Comparison of ENCODE assay signal across 11 mouse cellular contexts in genomic region chr3:100189861-100190260, GRCm38 (mm10). TPM values are rescaled to one million over a fixed set of nuclear protein-coding genes. Genes with fewer than 3 reads are reported as not detected.
DNase-seq lines count a peak whose midpoint lies in the region; ATAC-seq lines count a peak whose summit lies in the region.
"Had no signal": no experiment of that assay in that cellular context is flagged by ENCODE, and none has a peak within 500 bp of the region (broad histone marks: within the 10 kb centered on the region; RNA-seq: fewer than 3 reads in every experiment).

No protein-coding gene starts in this region.

- no peak overlapping the region for H3K9ac ChIP-seq in embryonic facial prominence, embryonic 11.5 days (replicated peaks; ENCODE audit: low read length)
- no peak overlapping the region for H3K9ac ChIP-seq in neural tube, embryonic 11.5 days (ENCODE audit: low read length)
- H3K9ac ChIP-seq in midbrain, embryonic 13.5 days (replicated peaks): no peak overlapping the region
- no peak overlapping the region for H3K9ac ChIP-seq in neural tube, embryonic 15.5 days (replicated peaks)
- H3K9ac ChIP-seq: kidney, embryonic 15.5 days had no signal

- H3K27me3 ChIP-seq in embryonic facial prominence, embryonic 11.5 days (ENCODE audit: control insufficient read depth, insufficient read depth, low read length): no peaks in the 10 kb centered on the region
- H3K27me3 ChIP-seq in embryonic facial prominence, embryonic 10.5 days (replicated peaks; ENCODE audit: low read depth, poor library complexity, severe bottlenecking): no peaks in the 10 kb centered on the region
- H3K27me3 ChIP-seq in neural tube, embryonic 11.5 days (ENCODE audit: control insufficient read depth, insufficient read depth, low read length): no peaks in the 10 kb centered on the region
- H3K27me3 ChIP-seq in midbrain, embryonic 13.5 days: no peaks in the 10 kb centered on the region
- no peaks in the 10 kb centered on the region for H3K27me3 ChIP-seq in neural tube, embryonic 15.5 days (replicated peaks)
- H3K27me3 ChIP-seq: kidney, embryonic 15.5 days; Patski had no signal

- H3K4me1 ChIP-seq in embryonic facial prominence, embryonic 11.5 days (ENCODE audit: control insufficient read depth, insufficient read depth, low read length): no peaks in the 10 kb centered on the region
- H3K4me1 ChIP-seq in embryonic facial prominence, embryonic 10.5 days: peaks cover 10% of the 10 kb centered on the region; the same call in 1 of the 2 replicates
- H3K4me1 ChIP-seq in neural tube, embryonic 11.5 days (ENCODE audit: control insufficient read depth, insufficient read depth, low read length): no peaks in the 10 kb centered on the region
- H3K4me1 ChIP-seq in midbrain, embryonic 13.5 days (replicated peaks): no peaks in the 10 kb centered on the region
- peaks cover 4% of the 10 kb centered on the region; the same call in 1 of the 2 replicates for H3K4me1 ChIP-seq in neural tube, embryonic 15.5 days

- no peaks in the 10 kb centered on the region; the same call in 1 of the 2 replicates for H3K36me3 ChIP-seq in embryonic facial prominence, embryonic 11.5 days (replicated peaks; ENCODE audit: control insufficient read depth, insufficient read depth, low read depth, low read length)
- H3K36me3 ChIP-seq in embryonic facial prominence, embryonic 10.5 days (replicated peaks): peaks cover 35% of the 10 kb centered on the region; the same call in 1 of the 2 replicates
- no peaks in the 10 kb centered on the region for H3K36me3 ChIP-seq in neural tube, embryonic 11.5 days (ENCODE audit: control insufficient read depth, insufficient read depth, low read length)
- H3K36me3 ChIP-seq in midbrain, embryonic 13.5 days: peaks cover 65% of the 10 kb centered on the region
- H3K36me3 ChIP-seq in neural tube, embryonic 15.5 days: peaks cover 41% of the 10 kb centered on the region

- no peaks in the 10 kb centered on the region for H3K9me3 ChIP-seq in embryonic facial prominence, embryonic 11.5 days (replicated peaks; ENCODE audit: control insufficient read depth, low read length)
- H3K9me3 ChIP-seq in embryonic facial prominence, embryonic 10.5 days: no peaks in the 10 kb centered on the region
- no peaks in the 10 kb centered on the region for H3K9me3 ChIP-seq in neural tube, embryonic 11.5 days (ENCODE audit: control insufficient read depth, low read length)
- H3K9me3 ChIP-seq in midbrain, embryonic 13.5 days: no peaks in the 10 kb centered on the region
- H3K9me3 ChIP-seq in neural tube, embryonic 15.5 days (replicated peaks): no peaks in the 10 kb centered on the region
- H3K9me3 ChIP-seq: kidney, embryonic 15.5 days had no signal

- WGBS in embryonic facial prominence, embryonic 11.5 days: 87% methylated on average over 11 of the region's 11 CpGs
- WGBS in embryonic facial prominence, embryonic 10.5 days: 85% methylated on average over 11 of the region's 11 CpGs
- WGBS in neural tube, embryonic 11.5 days: 85% methylated on average over 11 of the region's 11 CpGs
- 82% methylated on average over 11 of the region's 11 CpGs for WGBS in midbrain, embryonic 13.5 days
- 52% methylated on average over 11 of the region's 11 CpGs for WGBS in neural tube, embryonic 15.5 days

- no peak for DNase-seq in embryonic facial prominence, embryonic 11.5 days (ENCODE audit: low spot score)
- DNase-seq in embryonic facial prominence, embryonic 10.5 days (ENCODE audit: low spot score): no peak
- DNase-seq in neural tube, embryonic 11.5 days (ENCODE audit: low spot score): no peak
- DNase-seq in neural tube, embryonic 10.5 days (ENCODE audit: extremely low spot score, low spot score): no peak
- no peak for DNase-seq in MN1 (ENCODE audit: low spot score)
- DNase-seq in right cerebral cortex, postnatal 25 days: no peak

- H3K4me3 ChIP-seq in embryonic facial prominence, embryonic 11.5 days (ENCODE audit: low read depth, low read length): no peak overlapping the region
- H3K4me3 ChIP-seq in embryonic facial prominence, embryonic 10.5 days: no peak overlapping the region
- no peak overlapping the region for H3K4me3 ChIP-seq in neural tube, embryonic 11.5 days (ENCODE audit: low read depth, low read length)
- no peak overlapping the region for H3K4me3 ChIP-seq in midbrain, embryonic 13.5 days (replicated peaks)
- no peak overlapping the region for H3K4me3 ChIP-seq in neural tube, embryonic 15.5 days (replicated peaks)
- H3K4me3 ChIP-seq: kidney, embryonic 15.5 days had no signal

- peak; percentile 34; the same call in 1 of the 2 replicates for ATAC-seq in embryonic facial prominence, embryonic 11.5 days (replicated peaks; ENCODE audit: insufficient number of reproducible peaks, low FRiP score, low TSS enrichment, low read depth)
- ATAC-seq in neural tube, embryonic 11.5 days (ENCODE audit: insufficient read depth, low FRiP score, low TSS enrichment): 0 out of 2 replicates have a peak, but pooled peaks have one; percentile 25
- ATAC-seq in midbrain, embryonic 13.5 days: peak; percentile 78
- ATAC-seq in neural tube, embryonic 15.5 days (ENCODE audit: low FRiP score): peak; percentile 80
- ATAC-seq: intestine, postnatal 0 days had no signal

- H3K27ac ChIP-seq in embryonic facial prominence, embryonic 11.5 days (replicated peaks; ENCODE audit: low read depth, low read length): no peak overlapping the region
- H3K27ac ChIP-seq in embryonic facial prominence, embryonic 10.5 days (replicated peaks): no peak overlapping the region
- H3K27ac ChIP-seq in neural tube, embryonic 11.5 days (ENCODE audit: low read depth, low read length): no peak overlapping the region
- no peak overlapping the region for H3K27ac ChIP-seq in midbrain, embryonic 13.5 days
- H3K27ac ChIP-seq in neural tube, embryonic 15.5 days (replicated peaks): 0 out of 2 replicates have a peak overlapping the region, but pooled peaks have one; percentile 13
- H3K27ac ChIP-seq: kidney, embryonic 15.5 days had no signal

- no peak overlapping the region for H3K4me2 ChIP-seq in embryonic facial prominence, embryonic 11.5 days (ENCODE audit: low read depth, low read length)
- H3K4me2 ChIP-seq in neural tube, embryonic 11.5 days (ENCODE audit: low read depth): no peak overlapping the region
- H3K4me2 ChIP-seq in midbrain, embryonic 13.5 days (replicated peaks): no peak overlapping the region
- no peak overlapping the region for H3K4me2 ChIP-seq in neural tube, embryonic 15.5 days
- H3K4me2 ChIP-seq: kidney, embryonic 15.5 days had no signal

RNA-seq across cellular contexts. Expression of gene Wdr3, which starts 27.7 kb away (rescaled TPM):
- polyA plus RNA-seq in embryonic facial prominence, embryonic 11.5 days (2014; fragmentation: Nextera tagmentation; extraction: Ambion mirVana): 63.0 and 69.6 TPM in 2 replicates
- 58.1 and 64.6 TPM in 2 replicates for polyA plus RNA-seq in embryonic facial prominence, embryonic 10.5 days (2016; fragmentation: Nextera tagmentation; extraction: Ambion mirVana)
- 57.5 and 60.4 TPM in 2 replicates for polyA plus RNA-seq in neural tube, embryonic 11.5 days (2014; fragmentation: Nextera tagmentation; extraction: Ambion mirVana)
- polyA plus RNA-seq in midbrain, embryonic 13.5 days (2015; fragmentation: Nextera tagmentation; extraction: Ambion mirVana): 42.7 and 43.8 TPM in 2 replicates
- polyA plus RNA-seq in neural tube, embryonic 15.5 days (2015; fragmentation: Nextera tagmentation; extraction: Ambion mirVana): 28.1 and 34.3 TPM in 2 replicates

RNA-seq across cellular contexts. Expression of gene Gdap2, which starts 27.7 kb away (rescaled TPM):
- polyA plus RNA-seq in embryonic facial prominence, embryonic 11.5 days (2014; fragmentation: Nextera tagmentation; extraction: Ambion mirVana): 33.9 and 35.2 TPM in 2 replicates
- 25.9 and 27.8 TPM in 2 replicates for polyA plus RNA-seq in embryonic facial prominence, embryonic 10.5 days (2016; fragmentation: Nextera tagmentation; extraction: Ambion mirVana)
- 47.3 and 47.9 TPM in 2 replicates for polyA plus RNA-seq in neural tube, embryonic 11.5 days (2014; fragmentation: Nextera tagmentation; extraction: Ambion mirVana)
- polyA plus RNA-seq in midbrain, embryonic 13.5 days (2015; fragmentation: Nextera tagmentation; extraction: Ambion mirVana): 40.5 and 40.6 TPM in 2 replicates
- polyA plus RNA-seq in neural tube, embryonic 15.5 days (2015; fragmentation: Nextera tagmentation; extraction: Ambion mirVana): 34.4 and 36.2 TPM in 2 replicates

Comparison
In these comparisons a context has a peak if more than half of its experiments do, and no peak if none do; other contexts are left out.
1. ATAC-seq: peak in every context shown above with its lines; median percentile 80 in neural tube, embryonic 15.5 days; 78 in midbrain, embryonic 13.5 days; 34 in embryonic facial prominence, embryonic 11.5 days; 25 in neural tube, embryonic 11.5 days.